Mouse (Mus musculus) testis, adult 2 months (tissue): Measurements from ENCODE around the gene Timm8a2.

Source experiments
- CTCF ChIP-seq: fragments of 200-500 bp; IDR thresholded peaks from 2 replicates; pipeline ENCODE4 v1.5.1; 2012; ENCODE audit warnings: low read depth, mild to moderate bottlenecking, inconsistent platforms, low read length, moderate library complexity; ENCODE audit not compliant: control insufficient read depth, insufficient read depth, insufficient replicate concordance
- POLR2A ChIP-seq: fragments of 200-500 bp; IDR thresholded peaks from 2 replicates; pipeline ENCODE4 v1.6.1; 2012; ENCODE audit warnings: low read depth, mild to moderate bottlenecking, inconsistent platforms, low read length, moderate library complexity; ENCODE audit not compliant: control insufficient read depth

DNA sequence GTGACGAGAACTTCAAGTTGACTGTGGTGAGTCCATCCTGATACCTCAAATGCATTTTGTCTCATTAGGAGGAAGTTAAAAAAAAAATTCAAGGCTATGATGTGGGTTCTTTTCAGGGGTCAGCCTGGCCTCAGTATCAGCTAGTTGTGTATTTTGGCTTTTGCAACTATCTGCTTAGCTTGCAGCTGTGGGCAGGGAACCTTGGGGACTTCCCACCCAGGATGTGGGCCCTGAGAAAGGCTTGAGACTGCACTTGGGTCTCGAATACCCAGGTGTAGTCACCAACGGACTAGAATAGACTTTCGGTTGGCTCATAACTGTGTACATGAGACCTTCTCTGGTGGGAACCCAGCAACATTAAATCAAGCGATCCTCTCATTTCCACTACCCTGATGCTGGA is 38.9 kb downstream of the Timm8a2 start:
- no peak for TF ChIP-seq POLR2A
- TF ChIP-seq CTCF = no peak
